Mouse (Mus musculus) C2C12 (cell line): ENCODE measurements around the gene Nrarp.

Source experiments
- CEBPB ChIP-seq: IDR thresholded peaks from one replicate; pipeline ENCODE4 v1.6.1; 2011; ENCODE audit warnings: low read depth, mild to moderate bottlenecking, control low read depth, moderate library complexity
- CTCF ChIP-seq: IDR thresholded peaks from one replicate; pipeline ENCODE4 v1.5.1; 2011; ENCODE audit not compliant: control insufficient read depth, insufficient read depth, insufficient read length
- MYOD1 ChIP-seq: IDR thresholded peaks from one replicate; pipeline ENCODE4 v1.6.1; 2011; ENCODE audit warnings: low read depth; ENCODE audit not compliant: control insufficient read depth, insufficient read length
- MYOG ChIP-seq: IDR thresholded peaks from one replicate; pipeline ENCODE4 v1.6.1; 2011; ENCODE audit not compliant: control insufficient read depth, insufficient read length; ENCODE audit errors: extremely low read depth
- USF1 ChIP-seq: IDR thresholded peaks from one replicate; pipeline ENCODE4 v1.6.1; 2011; ENCODE audit warnings: low read depth, mild to moderate bottlenecking, control low read depth, moderate library complexity

GRCm38 (mm10) chr2:25207593-25207992, 27.0 kb downstream of the Nrarp start:
- TF ChIP-seq CTCF (no peak), USF1 (no peak), MYOG (no peak), MYOD1 (no peak), CEBPB (no peak)
